Comparison of ENCODE assay signal across 20 mouse cellular contexts in genomic region chr9:101282651-101283050, GRCm38 (mm10). TPM values are rescaled to one million over a fixed set of nuclear protein-coding genes. Genes with fewer than 3 reads are reported as not detected.
DNase-seq lines count a peak whose midpoint lies in the region; ATAC-seq and TF ChIP-seq lines count a peak whose summit lies in the region.
"Had no signal": no experiment of that assay in that cellular context is flagged by ENCODE, and none has a peak within 500 bp of the region (broad histone marks: within the 10 kb centered on the region; RNA-seq: fewer than 3 reads in every experiment).

No protein-coding gene starts in this region.

- no peak for ATAC-seq in liver, postnatal 0 days
- ATAC-seq in liver, embryonic 12.5 days, result no peak
- ATAC-seq: forebrain, embryonic 13.5 days; hindbrain, embryonic 16.5 days had no signal

- no peaks in the 10 kb centered on the region for H3K9me3 ChIP-seq in heart, embryonic 10.5 days
- H3K9me3 ChIP-seq in liver, postnatal 0 days (ENCODE audit: low read length), result no peaks in the 10 kb centered on the region
- no peaks in the 10 kb centered on the region for H3K9me3 ChIP-seq in liver, embryonic 12.5 days (replicated peaks)
- H3K9me3 ChIP-seq: embryonic facial prominence, embryonic 13.5 days; forebrain, embryonic 13.5 days; heart, embryonic 13.5 days; hindbrain, embryonic 12.5 days had no signal

- no peak overlapping the region for H3K27ac ChIP-seq in heart, embryonic 10.5 days
- peak overlapping the region; percentile 86; the same call in 1 of the 2 replicates for H3K27ac ChIP-seq in kidney, adult 2 months (ENCODE audit: insufficient read depth, low read depth, low read length)
- H3K27ac ChIP-seq in liver, postnatal 0 days (ENCODE audit: low read depth), result no peak overlapping the region
- H3K27ac ChIP-seq in liver, embryonic 12.5 days, result no peak overlapping the region
- H3K27ac ChIP-seq: embryonic facial prominence, embryonic 13.5 days; forebrain, embryonic 13.5 days; heart, embryonic 13.5 days; hindbrain, embryonic 12.5 days had no signal

- intact Hi-C loops in heart, postnatal 10 days (cut with DNase I), result no loop called here

- no peak for TF ChIP-seq POLR2A in kidney, adult 2 months (IDR thresholded peaks at IDR 0.05; ENCODE audit: low read depth, low read length)

- H3K4me1 ChIP-seq in heart, embryonic 10.5 days, result no peaks in the 10 kb centered on the region
- H3K4me1 ChIP-seq in kidney, adult 2 months (ENCODE audit: control insufficient read depth, insufficient read depth, low read length), result peaks cover 33% of the 10 kb centered on the region
- no peaks in the 10 kb centered on the region for H3K4me1 ChIP-seq in liver, postnatal 0 days (ENCODE audit: insufficient read depth)
- H3K4me1 ChIP-seq in liver, embryonic 12.5 days, result no peaks in the 10 kb centered on the region
- H3K4me1 ChIP-seq: embryonic facial prominence, embryonic 13.5 days; hindbrain, embryonic 12.5 days had no signal

- H3K4me3 ChIP-seq in heart, embryonic 10.5 days, result no peak overlapping the region
- H3K4me3 ChIP-seq in kidney, adult 2 months (ENCODE audit: insufficient read depth, low read depth, low read length), result no peak overlapping the region
- no peak overlapping the region for H3K4me3 ChIP-seq in liver, postnatal 0 days (ENCODE audit: low read depth, low read length)
- H3K4me3 ChIP-seq in liver, embryonic 12.5 days, result no peak overlapping the region
- H3K4me3 ChIP-seq: embryonic facial prominence, embryonic 13.5 days; forebrain, embryonic 13.5 days; heart, embryonic 13.5 days; hindbrain, embryonic 12.5 days had no signal

- WGBS in heart, embryonic 10.5 days, result 71% methylated on average over 6 of the region's 6 CpGs
- 28% methylated on average over 6 of the region's 6 CpGs for WGBS in kidney, adult 2 months
- 74% methylated on average over 6 of the region's 6 CpGs for WGBS in liver, postnatal 0 days (ENCODE audit: insufficient replicate concordance)
- 70% methylated on average over 6 of the region's 6 CpGs for WGBS in liver, embryonic 12.5 days (ENCODE audit: insufficient replicate concordance)

- H3K36me3 ChIP-seq in heart, embryonic 10.5 days, result no peaks in the 10 kb centered on the region
- no peaks in the 10 kb centered on the region for H3K36me3 ChIP-seq in kidney, adult 2 months (ENCODE audit: control insufficient read depth, insufficient read depth, low read length)
- no peaks in the 10 kb centered on the region for H3K36me3 ChIP-seq in liver, postnatal 0 days (replicated peaks; ENCODE audit: insufficient read depth, low read length)
- H3K36me3 ChIP-seq in liver, embryonic 12.5 days, result no peaks in the 10 kb centered on the region
- H3K36me3 ChIP-seq: embryonic facial prominence, embryonic 13.5 days; heart, embryonic 13.5 days; hindbrain, embryonic 12.5 days had no signal

- DNase-seq in heart, embryonic 10.5 days (ENCODE audit: low spot score), result peak; percentile 66
- no peak for DNase-seq in heart, postnatal 10 days
- DNase-seq in kidney, adult 2 months, result peak; percentile 87
- no peak for DNase-seq in kidney, postnatal 4 days
- DNase-seq in liver, postnatal 0 days, result peak; percentile 6
- DNase-seq in kidney, postnatal 25 days, result peak; percentile 25 to 57
- no peak for DNase-seq in gastrocnemius, adult 18-20 months (ENCODE audit: low spot score)
- DNase-seq: adrenal gland, adult 8-10 months; adrenal gland, postnatal 36 days; cerebellum, adult 11 months; cerebellum, adult 8-10 months; cerebellum, postnatal 14 days; gastrocnemius, postnatal 10 days; heart, postnatal 4 days had no signal

- H3K27me3 ChIP-seq in heart, embryonic 10.5 days (ENCODE audit: insufficient read depth, poor library complexity, severe bottlenecking), result no peaks in the 10 kb centered on the region
- no peaks in the 10 kb centered on the region for H3K27me3 ChIP-seq in kidney, adult 2 months (replicated peaks; ENCODE audit: control insufficient read depth, insufficient read depth, low read length)
- H3K27me3 ChIP-seq in liver, postnatal 0 days (ENCODE audit: insufficient read depth, low read length), result no peaks in the 10 kb centered on the region
- H3K27me3 ChIP-seq in liver, embryonic 12.5 days (replicated peaks), result no peaks in the 10 kb centered on the region
- H3K27me3 ChIP-seq: embryonic facial prominence, embryonic 13.5 days; forebrain, embryonic 13.5 days; heart, embryonic 13.5 days; hindbrain, embryonic 12.5 days had no signal

- no peak overlapping the region for H3K9ac ChIP-seq in liver, postnatal 0 days (replicated peaks)
- H3K9ac ChIP-seq in liver, embryonic 12.5 days, result no peak overlapping the region
- H3K9ac ChIP-seq: embryonic facial prominence, embryonic 13.5 days; forebrain, embryonic 13.5 days; heart, embryonic 13.5 days; hindbrain, embryonic 12.5 days had no signal

- no peak for TF ChIP-seq EP300 in liver, postnatal 0 days (IDR thresholded peaks at IDR 0.05; ENCODE audit: low read depth)

- no peak overlapping the region for H3K4me2 ChIP-seq in liver, postnatal 0 days (ENCODE audit: low read depth, low read length)
- H3K4me2 ChIP-seq in liver, embryonic 12.5 days, result no peak overlapping the region
- H3K4me2 ChIP-seq: embryonic facial prominence, embryonic 13.5 days; forebrain, embryonic 13.5 days; heart, embryonic 13.5 days; hindbrain, embryonic 12.5 days had no signal

- TF ChIP-seq CTCF in kidney, adult 2 months (conservative IDR thresholded peaks at IDR 0.05; ENCODE audit: insufficient read depth, insufficient read length, low read depth, low read length), result no peak
- TF ChIP-seq CTCF in liver, postnatal 0 days (IDR thresholded peaks at IDR 0.05; ENCODE audit: low read depth), result no peak

RNA-seq across cellular contexts. Expression of gene Ppp2r3a, which starts 31.1 kb away (rescaled TPM):
- 37.5 and 64.0 TPM in 2 replicates for polyA plus RNA-seq in heart, embryonic 10.5 days (2016; fragmentation: Nextera tagmentation; extraction: Ambion mirVana)
- 100 to 1,000 TPM; 211 to 252 TPM for total RNA-seq in heart, postnatal 10 days (2021)
- polyA plus RNA-seq in kidney, adult 2 months (2012; rRNA removed), result 13.9 and 17.6 TPM in 2 replicates
- 2.4 and 2.6 TPM in 2 replicates for polyA plus RNA-seq in liver, postnatal 0 days (2015; fragmentation: Nextera tagmentation; extraction: Ambion mirVana)
- polyA plus RNA-seq in liver, embryonic 12.5 days (2016; fragmentation: Nextera tagmentation; extraction: Ambion mirVana), result 3.6 and 4.0 TPM in 2 replicates
- 100 to 1,000 TPM; 167 to 176 TPM for total RNA-seq in gastrocnemius, adult 18-20 months (2021)

Comparison
In these comparisons a context has a peak if more than half of its experiments do, and no peak if none do; other contexts are left out.
1. DNase-seq: peak in heart, embryonic 10.5 days (single experiment), kidney, adult 2 months (single experiment), liver, postnatal 0 days (single experiment) and kidney, postnatal 25 days (2 of 2); none in heart, postnatal 10 days (0 of 2), kidney, postnatal 4 days (0 of 2) and gastrocnemius, adult 18-20 months (single experiment).